Mouse (Mus musculus) lung, adult 10 weeks (tissue): ENCODE measurements around the gene Olfr318. TPM values are rescaled to one million over a fixed set of nuclear protein-coding genes. Genes with fewer than 3 reads are reported as not detected.

Experiments
- polyA plus RNA-seq: library from polyadenylated mRNA; stranded (reverse); fragments of 350-450 nt; fragmentation: Illumina TruSeq; extraction: RNeasy Lipid Tissue Mini Kit (QIAGEN cat#74804); gene quantifications from one replicate; pipeline ENCODE4 v1.2.3, GENCODE M21; 2014; ENCODE audit warnings: low read depth, low replicate concordance; ENCODE audit not compliant: insufficient read depth

The Olfr318 gene
- not detected for polyA plus RNA-seq

DNA sequence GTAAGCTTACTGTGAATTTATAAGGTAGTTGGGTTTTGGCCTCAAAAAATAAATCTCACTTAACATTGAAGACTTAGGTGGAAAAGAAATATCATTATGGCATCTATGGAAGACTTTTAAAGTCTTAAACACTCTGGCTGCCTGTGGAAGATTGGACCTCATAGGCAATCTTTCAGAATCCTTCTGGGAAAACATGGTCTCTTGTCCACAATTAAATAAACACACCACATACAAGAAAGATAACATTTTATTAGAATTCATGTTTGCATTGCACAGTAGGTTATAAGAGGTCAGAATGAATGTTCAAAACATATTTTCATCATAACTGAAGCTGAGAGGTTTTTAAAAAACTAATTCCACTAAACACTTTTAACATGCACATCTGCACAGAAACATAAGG lies at the start of gene Olfr318:
TSS of gene Olfr318 (minus strand) at position 101 of the 400 bp plus-strand sequence.

DNA sequence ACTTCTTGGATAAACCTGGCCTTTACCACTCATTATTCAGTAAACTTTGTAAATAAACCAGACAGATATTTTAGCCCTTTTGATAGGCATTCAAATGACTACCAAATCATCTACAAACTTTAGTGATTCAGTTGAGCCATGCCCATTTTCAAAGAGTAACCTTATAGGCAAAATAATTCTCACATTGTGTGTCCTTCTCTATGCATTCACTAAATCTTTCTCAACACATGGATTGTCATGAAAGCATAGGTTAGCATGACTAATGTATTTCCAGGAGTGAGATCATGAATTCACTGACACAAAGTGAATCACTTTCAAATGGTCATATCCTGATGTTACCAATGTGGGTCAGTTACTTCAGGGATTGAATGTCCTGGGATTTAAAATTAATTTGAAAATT lies 49.1 kb upstream of the Olfr318 start, which contains the start of gene Olfr315:
TSS of gene Olfr315 (plus strand) at position 301 of the 400 bp plus-strand sequence.

DNA sequence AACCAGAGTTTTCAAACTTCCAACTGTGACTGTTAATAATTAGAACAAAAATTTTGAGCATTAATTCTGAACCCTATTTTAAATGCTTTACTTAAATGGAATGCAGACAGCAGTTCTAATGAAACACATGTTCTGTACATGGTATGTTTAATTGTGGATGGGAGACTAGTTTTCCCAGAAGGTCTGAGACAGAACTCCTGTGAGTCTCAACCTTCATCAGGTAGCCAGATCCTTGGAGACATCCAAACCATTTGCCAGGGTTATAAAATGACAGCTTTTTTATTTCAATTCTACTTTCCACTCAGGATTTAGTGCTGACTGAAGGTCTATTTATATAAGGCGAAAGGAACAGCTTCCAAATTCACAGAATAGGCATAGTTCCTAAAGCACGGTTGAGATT lies 28.6 kb upstream of the Olfr318 start, which contains the start of gene Olfr316:
TSS of gene Olfr316 (plus strand) at position 301 of the 400 bp plus-strand sequence.

DNA sequence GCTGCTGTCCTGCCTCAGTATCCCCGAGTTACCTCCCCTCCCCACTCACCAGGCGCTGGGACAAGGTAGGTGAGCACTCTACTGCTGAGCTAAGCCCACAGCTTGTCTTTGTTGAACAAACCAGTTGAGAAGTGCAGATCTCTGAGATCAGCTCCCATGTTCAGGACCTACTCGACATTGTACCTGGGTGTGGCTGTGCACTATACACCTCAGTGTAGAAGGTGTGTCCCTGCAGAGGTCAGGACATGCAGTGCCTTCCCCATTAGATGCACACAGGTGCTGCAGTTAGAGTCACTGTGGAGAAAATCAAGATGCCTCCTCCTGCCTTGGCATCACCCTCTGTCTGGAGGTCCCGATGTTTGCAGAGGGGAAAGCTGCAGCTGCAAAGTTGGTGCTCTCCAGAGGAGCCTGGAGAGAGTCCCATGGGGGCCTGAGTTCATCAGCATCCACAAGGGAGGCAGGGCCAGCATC lies 15.0 kb upstream of the Olfr318 start, which contains the start of gene Olfr317:
TSS of gene Olfr317 (minus strand) at position 421 of the 471 bp plus-strand sequence.

DNA sequence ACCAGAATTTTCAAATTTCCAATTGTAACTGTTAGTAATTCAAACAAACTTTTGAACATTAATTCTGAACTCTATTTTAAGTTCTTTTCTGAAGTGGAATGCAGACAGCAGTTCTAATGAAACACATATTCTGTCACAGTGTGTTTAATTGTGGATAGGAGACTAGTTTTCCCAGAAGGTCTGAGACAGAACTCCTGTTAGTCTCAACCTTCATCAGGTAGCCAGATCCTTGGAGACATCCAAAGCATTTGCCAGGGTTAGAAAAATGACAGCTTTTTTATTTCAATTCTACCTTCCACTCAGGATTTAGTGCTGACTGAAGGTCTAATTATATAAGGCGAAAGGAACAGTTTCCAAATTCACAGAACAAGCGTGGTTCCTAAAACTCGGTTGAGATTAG lies 25.0 kb downstream of the Olfr318 start, which contains the start of gene Olfr319:
TSS of gene Olfr319 (plus strand) at position 301 of the 400 bp plus-strand sequence.

DNA sequence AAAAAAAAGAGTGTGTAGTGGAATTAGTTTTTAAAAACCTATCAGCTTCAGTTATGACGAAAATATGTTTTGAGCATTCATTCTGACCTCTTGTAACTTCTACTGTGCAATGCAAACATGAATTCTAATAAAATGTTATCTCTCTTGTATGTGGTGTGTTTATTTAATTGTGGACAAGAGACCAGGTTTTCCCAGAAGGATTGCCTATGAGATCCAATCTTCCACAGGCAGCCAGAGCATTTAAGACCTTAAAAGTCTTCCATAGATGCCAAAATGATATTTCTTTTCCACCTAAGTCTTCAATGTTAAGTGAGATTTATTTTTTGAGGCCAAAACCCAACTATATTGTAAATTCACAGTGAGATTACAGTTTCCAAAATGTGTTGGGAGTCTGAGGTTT lies 43.0 kb downstream of the Olfr318 start, which contains the start of gene Olfr320:
TSS of gene Olfr320 (plus strand) at position 301 of the 400 bp plus-strand sequence.

Other genes starting within 250 kb of the Olfr318 start
- not detected for gene Olfr332, start 231.5 kb downstream of the Olfr318 start, polyA plus RNA-seq
- gene Olfr331, start 221.4 kb downstream of the Olfr318 start, polyA plus RNA-seq = not detected
- gene Olfr330, start 189.2 kb downstream of the Olfr318 start, polyA plus RNA-seq = not detected
- gene Olfr329-ps, start 177.6 kb downstream of the Olfr318 start, polyA plus RNA-seq = not detected
- not detected for gene Olfr328, start 168.4 kb downstream of the Olfr318 start, polyA plus RNA-seq
- gene Olfr224, start 153.5 kb downstream of the Olfr318 start, polyA plus RNA-seq = not detected
- not detected for gene Olfr325, start 146.3 kb downstream of the Olfr318 start, polyA plus RNA-seq
- not detected for gene Olfr324, start 128.9 kb downstream of the Olfr318 start, polyA plus RNA-seq
- gene 2210407C18Rik, start 107.9 kb downstream of the Olfr318 start, polyA plus RNA-seq = not detected
- not detected for gene Olfr323, start 93.5 kb downstream of the Olfr318 start, polyA plus RNA-seq
- gene Trim58, start 83.5 kb downstream of the Olfr318 start, polyA plus RNA-seq = not detected
- gene Olfr322, start 65.2 kb downstream of the Olfr318 start, polyA plus RNA-seq = not detected
- gene Olfr320, start 42.9 kb downstream of the Olfr318 start, polyA plus RNA-seq = not detected
- not detected for gene Olfr319, start 24.9 kb downstream of the Olfr318 start, polyA plus RNA-seq
- gene Olfr317, start 15.2 kb upstream of the Olfr318 start, polyA plus RNA-seq = not detected
- gene Olfr316, start 28.7 kb upstream of the Olfr318 start, polyA plus RNA-seq = not detected
- not detected for gene Olfr315, start 49.2 kb upstream of the Olfr318 start, polyA plus RNA-seq
- gene Olfr314, start 58.9 kb upstream of the Olfr318 start, polyA plus RNA-seq = not detected
- gene Fam183b, start 77.9 kb upstream of the Olfr318 start, polyA plus RNA-seq = 84.0 TPM
- not detected for gene Olfr313, start 91.0 kb upstream of the Olfr318 start, polyA plus RNA-seq
- not detected for gene Olfr312, start 105.2 kb upstream of the Olfr318 start, polyA plus RNA-seq
- gene Olfr311, start 115.2 kb upstream of the Olfr318 start, polyA plus RNA-seq = not detected
- 3.1 TPM for gene Gm12258, start 123.1 kb upstream of the Olfr318 start, polyA plus RNA-seq
- 1.4 TPM for gene 2810021J22Rik, start 143.2 kb upstream of the Olfr318 start, polyA plus RNA-seq
- gene Zfp39, start 180.2 kb upstream of the Olfr318 start, polyA plus RNA-seq = 2.5 TPM
- gene Btnl10, start 193.9 kb upstream of the Olfr318 start, polyA plus RNA-seq = not detected
- 90.0 TPM for gene Rnf187, start 214.9 kb upstream of the Olfr318 start, polyA plus RNA-seq
- 3.0 TPM for gene Hist3h2ba, start 224.9 kb upstream of the Olfr318 start, polyA plus RNA-seq
- 17.1 TPM for gene Hist3h2a, start 230.7 kb upstream of the Olfr318 start, polyA plus RNA-seq
- gene Trim17, start 230.7 kb upstream of the Olfr318 start, polyA plus RNA-seq = 0.25 TPM